Mouse (Mus musculus) layer of hippocampus, adult 8-10 months (tissue): ENCODE measurements at regions not wholly inside any gene's neighbourhood (a gene's known extent, or its start where the extent isn't known, plus 50 kb on each side); places are given as distances from the start of the nearest gene placed in this dataset.

Experiments used
- DNase-seq, 2 experiments: peaks; one replicate each; pipeline ENCODE4 v3.0.0; 2022; ENCODE audit warnings: low spot score in 2 of 2

DNA sequence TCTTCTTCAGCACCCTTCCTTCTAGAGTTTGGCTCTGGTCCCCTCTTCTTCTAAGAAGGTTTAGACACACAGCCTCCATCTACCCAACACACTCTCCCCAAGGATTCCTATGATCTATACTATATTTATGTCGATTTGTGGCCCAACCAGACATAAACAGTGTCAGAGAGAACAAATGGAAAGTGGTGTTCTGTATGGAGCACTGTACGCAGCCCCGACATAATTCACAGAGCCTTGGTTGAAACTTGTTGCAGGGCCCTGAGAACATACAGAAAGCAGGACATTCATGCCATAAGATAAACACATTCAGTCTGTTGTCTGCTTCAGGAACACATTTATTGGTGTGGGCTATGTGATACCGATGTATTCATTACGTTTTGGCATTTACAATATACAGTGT, 463.7 kb upstream of the Pou3f3 start:
- DNase-seq = no peak

GRCm38 (mm10) chr1:42232716-42233115, 462.9 kb upstream of the Pou3f3 start:
- no peak for DNase-seq

DNA sequence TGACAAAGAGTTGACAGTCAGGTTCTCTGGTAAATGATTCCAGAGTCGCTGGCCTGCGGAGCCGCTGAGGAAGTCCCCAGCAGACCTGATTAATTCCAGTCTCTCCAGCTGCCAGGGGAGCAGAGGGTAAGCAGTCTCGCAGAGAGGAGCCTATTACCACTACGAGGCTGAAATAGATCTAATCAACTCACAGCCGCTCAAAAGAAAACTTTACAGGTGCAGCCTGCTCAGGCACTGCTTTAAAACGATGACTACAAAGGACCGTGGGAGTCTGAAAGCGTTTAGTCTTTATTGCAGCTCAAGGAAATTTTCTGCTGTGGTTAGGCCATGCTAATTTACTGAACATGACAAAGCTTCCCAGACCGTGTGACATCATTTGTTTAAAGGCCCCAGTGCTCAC, 462.3 kb upstream of the Pou3f3 start:
- DNase-seq = no peak

DNA sequence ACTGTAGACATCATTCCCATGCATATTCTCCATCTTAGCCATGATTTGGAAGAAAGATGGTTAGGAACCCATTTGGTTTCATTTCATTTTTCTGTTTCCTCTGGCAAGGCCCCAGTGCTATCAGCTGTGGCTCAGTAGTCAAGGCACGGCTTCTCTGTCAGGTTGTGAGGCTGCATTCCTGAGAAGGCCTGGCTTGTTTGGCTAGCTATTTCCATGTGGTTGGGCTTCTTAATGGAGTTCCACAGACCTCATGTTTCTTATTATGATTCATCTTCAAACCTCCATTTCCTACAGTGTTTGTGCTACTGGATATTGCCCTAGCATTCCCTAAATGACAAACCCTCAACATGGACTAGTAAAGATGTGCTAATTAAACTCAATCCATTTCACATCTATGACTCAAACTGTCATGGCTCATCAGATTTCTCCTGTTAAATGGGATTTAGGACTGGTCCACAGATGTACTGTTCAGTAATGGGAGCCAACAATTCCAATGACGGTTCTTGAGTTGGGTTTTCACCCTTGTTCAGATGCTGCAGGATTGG, 459.0 kb upstream of the Pou3f3 start:
- DNase-seq = no peak

- no peak for DNase-seq
Measured at GRCm38 (mm10) chr1:42238408-42238807, 457.2 kb upstream of the Pou3f3 start.

DNA sequence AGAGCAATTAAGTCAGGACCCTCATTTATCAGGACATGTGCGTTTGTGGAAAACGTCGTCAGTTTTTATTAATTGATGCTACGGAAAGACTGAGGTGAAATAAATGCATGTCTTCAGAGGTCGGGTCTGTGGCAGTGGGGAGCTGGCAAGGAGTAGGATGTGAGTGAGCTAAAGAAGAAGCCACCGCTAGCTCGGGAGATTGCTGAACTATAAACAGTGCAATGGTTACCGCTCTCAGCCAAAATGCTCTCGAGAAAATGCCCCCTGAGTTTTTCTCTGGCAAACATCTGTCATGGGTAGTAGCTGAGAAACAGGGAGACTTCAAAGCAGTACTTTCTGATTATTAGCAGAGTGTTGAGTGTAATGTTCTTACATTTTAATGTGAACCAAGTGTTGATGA, 454.4 kb upstream of the Pou3f3 start:
- DNase-seq = no peak

DNA sequence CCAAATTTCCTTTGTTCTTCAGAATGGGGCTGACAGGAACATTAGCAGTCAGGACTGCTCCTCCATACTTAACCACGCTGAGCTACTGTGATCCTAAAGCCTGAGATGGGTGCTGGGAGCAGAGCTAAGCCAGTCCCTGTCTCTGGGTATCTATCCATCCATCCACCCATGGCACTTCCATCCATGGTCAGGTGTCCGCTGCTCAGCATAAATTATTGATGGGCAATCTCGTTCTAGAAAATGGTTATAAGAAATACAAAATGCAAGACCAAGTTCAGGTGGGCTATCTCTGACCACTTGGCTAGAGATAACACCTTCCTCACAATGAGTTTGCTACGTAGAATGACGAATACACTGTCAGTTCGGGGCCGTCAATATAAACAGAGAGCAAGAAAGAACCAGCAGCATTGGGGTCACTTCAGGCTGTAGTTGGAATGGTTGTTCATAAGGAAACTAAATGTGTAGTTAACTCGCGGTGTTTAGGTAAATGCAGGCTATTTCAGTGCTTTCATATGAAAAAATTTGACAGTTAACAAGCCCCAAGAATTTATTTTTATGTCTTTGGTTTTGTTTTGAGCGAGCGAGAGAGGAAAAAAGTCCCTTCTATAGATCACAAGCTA, 453.9 kb upstream of the Pou3f3 start:
- no peak for DNase-seq

GRCm38 (mm10) chr1:42242586-42243457, 452.7 kb upstream of the Pou3f3 start:
- no peak for DNase-seq

- no peak for DNase-seq
Measured at GRCm38 (mm10) chr1:42243458-42243855, 452.1 kb upstream of the Pou3f3 start.

DNA sequence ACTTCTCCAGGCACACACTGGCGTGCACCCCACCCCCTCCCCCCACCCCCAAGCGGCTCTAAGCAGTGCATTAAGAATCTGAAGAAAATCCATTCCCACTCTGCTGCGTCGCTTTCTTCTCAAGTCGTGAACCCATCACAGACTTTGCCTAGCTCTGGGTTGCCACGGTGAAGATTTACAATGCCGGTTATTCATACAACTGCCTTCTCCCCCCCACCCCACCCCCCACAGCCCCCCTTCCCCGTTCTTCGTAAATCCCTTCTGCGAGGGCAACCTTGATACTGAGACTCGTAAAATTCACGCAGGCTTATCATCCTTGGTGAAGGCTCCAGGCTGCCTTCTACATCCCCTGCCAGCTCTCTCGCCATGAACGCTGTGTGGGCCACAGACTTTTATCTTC, 451.7 kb upstream of the Pou3f3 start:
- no peak for DNase-seq

- DNase-seq = no peak
Measured at GRCm38 (mm10) chr1:42252386-42252785, 443.2 kb upstream of the Pou3f3 start.

GRCm38 (mm10) chr1:42253786-42254185, 441.8 kb upstream of the Pou3f3 start:
- DNase-seq = no peak

DNA sequence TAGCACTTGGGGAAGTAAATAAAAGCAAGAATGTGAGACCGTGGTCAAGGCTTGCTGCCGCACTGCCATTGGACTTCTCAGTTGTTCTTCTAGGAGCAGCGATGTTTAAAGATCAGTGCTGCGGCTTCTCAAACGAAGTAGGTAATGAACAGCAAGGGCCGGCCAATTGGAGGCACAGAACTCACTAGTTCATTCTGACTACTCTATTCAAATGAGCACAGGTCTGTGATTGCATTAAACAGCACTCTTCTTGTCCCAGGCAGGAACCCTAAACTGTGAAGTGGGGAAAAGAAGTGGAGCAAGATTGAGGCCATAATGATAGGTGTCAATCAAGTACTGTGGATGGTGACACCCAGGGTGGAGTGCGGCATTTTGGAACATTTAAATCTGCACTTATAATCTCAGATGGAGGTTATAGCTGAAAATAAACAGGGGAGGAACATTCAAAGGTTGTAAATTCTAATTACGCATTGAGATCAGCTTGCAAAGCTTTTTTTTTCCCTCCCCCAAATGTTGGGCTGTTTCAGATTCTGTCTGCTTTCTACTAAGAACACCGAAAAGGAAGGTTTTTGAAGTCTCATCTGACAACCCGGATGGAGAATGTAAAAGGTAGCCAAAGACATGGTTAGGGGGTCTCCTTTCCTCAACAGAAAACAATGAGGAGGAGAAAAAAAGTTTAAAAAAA, 438.5 kb upstream of the Pou3f3 start:
- DNase-seq = no peak

DNA sequence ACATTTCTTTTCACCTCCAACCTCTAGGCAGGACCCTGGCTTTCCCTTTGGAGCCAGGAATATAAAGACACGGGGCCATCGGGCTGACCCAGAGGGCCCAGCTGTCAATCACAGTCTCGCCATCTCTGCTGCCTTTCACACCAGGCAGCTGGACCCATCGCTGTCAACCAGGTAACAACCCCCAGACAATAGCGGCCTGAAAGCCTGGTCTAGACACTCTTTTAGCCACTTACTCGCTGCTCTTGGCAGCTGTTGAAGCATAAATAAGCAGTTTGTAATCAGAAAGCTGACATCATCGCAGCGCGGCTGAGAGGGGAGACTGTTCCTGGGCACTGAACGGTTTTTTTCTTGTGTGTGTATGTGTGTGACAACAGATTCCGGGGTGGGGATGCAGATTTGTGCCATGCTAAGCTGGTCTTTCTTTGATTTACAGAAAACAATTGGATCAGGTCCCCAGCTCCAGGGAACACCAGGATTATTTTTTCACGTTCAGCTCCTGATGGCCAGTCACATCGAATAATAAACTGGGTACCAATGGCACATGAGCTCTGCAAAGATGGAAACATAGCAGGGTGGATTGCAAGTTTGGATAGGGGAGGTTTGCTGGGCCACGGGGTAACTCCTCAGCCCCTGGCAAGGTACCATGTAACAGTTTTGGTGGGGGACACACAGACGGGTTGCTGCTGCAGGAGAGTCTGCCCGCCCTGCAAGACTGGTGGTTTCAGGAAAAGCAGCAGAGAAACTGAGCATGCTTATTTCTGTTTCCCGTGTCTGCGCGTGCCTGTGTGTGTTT, 437.6 kb upstream of the Pou3f3 start:
- DNase-seq = peak; percentile 32 to 44

DNA sequence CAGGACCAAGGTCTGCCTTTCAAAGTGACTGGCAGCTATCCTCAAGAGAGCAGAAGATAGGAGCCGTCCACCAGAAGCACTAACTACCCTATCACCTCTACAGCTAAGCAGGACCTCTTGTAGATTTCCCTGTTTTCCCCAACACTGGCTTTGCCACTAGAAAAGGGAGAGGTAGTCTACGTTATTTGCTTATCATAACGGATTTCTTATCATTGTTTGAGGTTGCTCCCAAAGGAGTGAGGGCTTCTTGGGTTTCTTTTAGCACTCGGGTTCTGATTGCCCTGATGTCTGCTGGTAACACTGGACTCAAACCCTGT, 437.0 kb upstream of the Pou3f3 start:
- no peak for DNase-seq

GRCm38 (mm10) chr1:42259216-42259977, 436.2 kb upstream of the Pou3f3 start:
- DNase-seq = no peak

DNA sequence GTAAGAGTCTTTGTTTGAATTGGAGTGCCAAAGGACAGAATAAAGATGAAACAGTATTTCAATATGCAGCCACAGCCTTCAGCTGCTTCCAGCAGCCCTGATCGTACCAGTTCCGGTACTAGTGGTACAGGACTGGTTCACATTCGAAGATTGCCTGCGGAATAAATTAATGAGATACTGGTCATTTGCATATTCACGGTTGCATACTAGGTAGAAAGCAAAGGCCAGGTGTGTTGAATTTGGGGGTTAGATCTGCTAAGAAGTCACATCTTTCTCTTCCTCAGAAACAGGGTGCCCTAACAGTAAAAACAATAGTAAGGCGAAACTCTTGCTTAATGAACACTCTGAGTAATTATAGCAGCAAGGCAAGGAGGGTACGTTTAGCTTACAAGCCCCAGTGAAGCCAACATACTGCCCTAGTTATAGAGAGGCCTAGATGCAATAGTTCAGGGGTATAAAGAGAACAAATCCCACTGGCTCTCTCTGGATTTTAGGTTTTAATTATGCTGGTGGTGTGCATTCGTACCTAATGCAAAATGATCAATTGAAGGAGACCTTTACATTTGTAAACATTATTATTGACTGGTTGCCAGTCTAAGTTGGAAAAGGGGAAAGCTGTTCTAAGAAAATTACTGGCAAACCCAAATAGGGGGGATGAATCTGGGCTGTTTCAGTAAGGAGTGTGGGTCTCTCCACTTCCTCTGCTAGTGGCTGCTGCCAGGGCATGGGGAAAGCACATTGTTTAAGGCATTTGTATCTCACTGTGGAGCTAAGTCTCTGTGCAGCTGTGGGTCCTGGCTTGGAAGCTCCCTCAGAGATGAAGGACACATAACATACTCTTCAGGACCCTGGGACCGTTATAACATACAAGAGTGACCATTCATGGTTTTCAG, 435.3 kb upstream of the Pou3f3 start:
- no peak for DNase-seq

DNA sequence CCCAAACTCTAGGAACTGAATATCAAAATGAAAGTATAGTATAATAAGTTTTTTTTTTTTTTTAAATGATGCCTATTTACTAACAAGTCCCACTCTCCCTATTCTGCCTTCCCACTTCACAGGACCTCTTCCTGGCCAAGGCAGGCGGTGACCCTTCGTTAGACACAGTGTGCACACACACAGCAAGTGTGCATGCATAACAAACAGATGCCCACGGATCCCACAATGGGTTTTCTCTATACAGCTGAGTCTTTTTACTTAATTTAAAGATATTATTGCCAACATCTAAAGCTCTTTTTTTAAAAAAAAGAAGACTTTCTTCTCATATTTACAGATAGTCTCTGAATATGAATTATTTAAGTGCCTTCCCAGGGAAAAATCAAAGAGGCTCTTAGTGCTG, 434.5 kb upstream of the Pou3f3 start:
- no peak for DNase-seq

GRCm38 (mm10) chr1:42261800-42262199, 433.8 kb upstream of the Pou3f3 start:
- DNase-seq = no peak

DNA sequence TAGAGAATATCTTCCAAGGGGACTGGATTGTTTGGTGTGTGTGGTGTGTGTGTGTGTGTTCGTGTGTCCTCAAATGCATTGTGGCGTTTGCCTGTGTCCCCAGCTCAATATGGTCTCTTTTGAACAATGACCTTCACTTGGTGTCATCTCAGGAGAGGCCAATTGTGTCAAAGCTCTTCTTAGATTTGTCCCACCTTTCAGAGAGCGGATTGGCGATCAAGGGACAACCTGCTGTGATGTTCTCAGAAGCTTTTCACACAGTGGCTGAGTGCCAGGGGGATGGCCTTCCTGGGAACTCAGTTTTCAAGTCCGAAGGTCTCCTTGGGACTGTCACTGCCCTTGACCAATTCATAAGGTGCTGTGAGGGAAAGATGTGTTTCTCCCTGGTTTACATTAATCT, 433.0 kb upstream of the Pou3f3 start:
- no peak for DNase-seq
